Mouse (Mus musculus) heart, embryonic 10.5 days (tissue): ENCODE measurements around the gene Mall. TPM values are rescaled to one million over a fixed set of nuclear protein-coding genes. Genes with fewer than 3 reads are reported as not detected.

Source experiments
- DNase-seq: peaks from one replicate; pipeline ENCODE4 v3.0.0-alpha.2; 2017; ENCODE audit warnings: low spot score
- H3K27ac ChIP-seq: fragments of 300-500 bp; sonication (generic); 2 replicates; pipeline ENCODE4 v1.5.1; 2016; ENCODE audit warnings: mild to moderate bottlenecking
- H3K27me3 ChIP-seq: fragments of 300-500 bp; sonication (generic); 2 replicates; pipeline ENCODE4 v1.6.1; 2016; ENCODE audit warnings: mild to moderate bottlenecking; ENCODE audit not compliant: poor library complexity, insufficient read depth, severe bottlenecking
- H3K36me3 ChIP-seq: fragments of 300-500 bp; sonication (generic); 2 replicates; pipeline ENCODE4 v1.6.1; 2016; ENCODE audit warnings: mild to moderate bottlenecking, moderate library complexity
- H3K4me1 ChIP-seq: fragments of 300-500 bp; sonication (generic); 2 replicates; pipeline ENCODE4 v1.6.1; 2016; ENCODE audit warnings: mild to moderate bottlenecking
- H3K4me3 ChIP-seq: fragments of 300-500 bp; sonication (generic); 2 replicates; pipeline ENCODE4 v1.5.1; 2016; ENCODE audit warnings: mild to moderate bottlenecking, moderate library complexity
- H3K9me3 ChIP-seq: fragments of 300-500 bp; sonication (generic); 2 replicates; pipeline ENCODE4 v1.6.1; 2016; ENCODE audit warnings: mild to moderate bottlenecking, moderate library complexity
- WGBS: fragments of 180-500 bp; shearing (Covaris S2); methylation state at CpG from one replicate; pipeline ENCODE4 v1.1.7; 2016; 5-methylcytosine and 5-hydroxymethylcytosine counted together
- polyA plus RNA-seq: library from polyadenylated mRNA; unstranded; fragments of >200 nt; fragmentation: Nextera tagmentation; extraction: Ambion mirVana; gene quantifications from 2 replicates; pipeline ENCODE4 v1.2.1, GENCODE M21; 2016

The Mall gene
- polyA plus RNA-seq = 2.0 and 2.8 TPM in 2 replicates

GRCm38 (mm10) chr2:127729671-127730070, at the start of gene Mall:
Mall (minus strand) TSS chr2:127729932.
- Histone ChIP-seq H3K4me1 (peaks cover 25% of the 10 kb centered on the region), H3K9me3 (no peaks in the 10 kb centered on the region), H3K36me3 (no peaks in the 10 kb centered on the region), H3K4me3 (peak within 1 kb of the TSS; percentile 57), H3K27ac (peak within 1 kb of the TSS; percentile 60), H3K27me3 (peaks cover 26% of the 10 kb centered on the region)
- WGBS = 2% methylated on average over 23 of the region's 26 CpGs
- DNase-seq = peak; percentile 84

GRCm38 (mm10) chr2:127778451-127778850, 48.7 kb upstream of the Mall start:
- H3K36me3 ChIP-seq = peaks cover 12% of the 10 kb centered on the region
- peak; percentile 69 for DNase-seq
- no peak overlapping the region for H3K4me3 ChIP-seq
- WGBS = 82% methylated on average over 5 of the region's 5 CpGs
- no peak overlapping the region for H3K27ac ChIP-seq
- peaks cover 5% of the 10 kb centered on the region for H3K4me1 ChIP-seq
- H3K27me3 ChIP-seq = no peaks in the 10 kb centered on the region
- no peaks in the 10 kb centered on the region for H3K9me3 ChIP-seq

GRCm38 (mm10) chr2:127775013-127775412, 45.3 kb upstream of the Mall start:
- H3K9me3 ChIP-seq = no peaks in the 10 kb centered on the region
- no peak overlapping the region for H3K4me3 ChIP-seq
- no peaks in the 10 kb centered on the region for H3K27me3 ChIP-seq
- no peak overlapping the region for H3K27ac ChIP-seq
- peaks cover 5% of the 10 kb centered on the region for H3K4me1 ChIP-seq
- peaks cover 23% of the 10 kb centered on the region for H3K36me3 ChIP-seq
- no peak for DNase-seq
- WGBS = 84% methylated on average over 3 of the region's 3 CpGs

- no peak overlapping the region for H3K27ac ChIP-seq
- no peaks in the 10 kb centered on the region for H3K27me3 ChIP-seq
- 44% methylated on average over 1 of the region's 1 CpGs for WGBS
- peaks cover 5% of the 10 kb centered on the region for H3K4me1 ChIP-seq
- no peaks in the 10 kb centered on the region for H3K9me3 ChIP-seq
- H3K36me3 ChIP-seq = peaks cover 23% of the 10 kb centered on the region
- H3K4me3 ChIP-seq = no peak overlapping the region
- no peak for DNase-seq
Observed at GRCm38 (mm10) chr2:127774578-127774941, 44.8 kb upstream of the Mall start.

- no peak overlapping the region for H3K4me3 ChIP-seq
- no peaks in the 10 kb centered on the region for H3K27me3 ChIP-seq
- peak overlapping the region; percentile 30; the same call in 1 of the 2 replicates for H3K27ac ChIP-seq
- DNase-seq = no peak
- peaks cover 5% of the 10 kb centered on the region for H3K4me1 ChIP-seq
- no peaks in the 10 kb centered on the region for H3K9me3 ChIP-seq
- WGBS = 47% methylated on average over 15 of the region's 15 CpGs
- peaks cover 23% of the 10 kb centered on the region for H3K36me3 ChIP-seq
Observed at GRCm38 (mm10) chr2:127773938-127774577, 44.3 kb upstream of the Mall start.

GRCm38 (mm10) chr2:127761587-127761986, 31.9 kb upstream of the Mall start:
- no peak overlapping the region for H3K4me3 ChIP-seq
- no peaks in the 10 kb centered on the region for H3K9me3 ChIP-seq
- peaks cover 25% of the 10 kb centered on the region; the same call in 1 of the 2 replicates for H3K4me1 ChIP-seq
- no peak for DNase-seq
- no peak overlapping the region for H3K27ac ChIP-seq
- H3K27me3 ChIP-seq = no peaks in the 10 kb centered on the region
- H3K36me3 ChIP-seq = peaks cover 13% of the 10 kb centered on the region; the same call in 1 of the 2 replicates
- WGBS = 62% methylated on average over 5 of the region's 5 CpGs

- H3K36me3 ChIP-seq = peaks cover 17% of the 10 kb centered on the region
- H3K4me1 ChIP-seq = peaks cover 25% of the 10 kb centered on the region; the same call in 1 of the 2 replicates
- no peak for DNase-seq
- WGBS = 64% methylated on average over 10 of the region's 10 CpGs
- no peaks in the 10 kb centered on the region for H3K9me3 ChIP-seq
- no peak overlapping the region for H3K4me3 ChIP-seq
- no peaks in the 10 kb centered on the region for H3K27me3 ChIP-seq
- no peak overlapping the region for H3K27ac ChIP-seq
Observed at GRCm38 (mm10) chr2:127760429-127761000, 30.8 kb upstream of the Mall start.

GRCm38 (mm10) chr2:127760014-127760413, 30.3 kb upstream of the Mall start:
- Histone ChIP-seq H3K27ac (no peak overlapping the region), H3K36me3 (peaks cover 13% of the 10 kb centered on the region), H3K9me3 (no peaks in the 10 kb centered on the region)

GRCm38 (mm10) chr2:127759157-127759880, 29.6 kb upstream of the Mall start:
- Histone ChIP-seq H3K36me3 (peaks cover 13% of the 10 kb centered on the region), H3K9me3 (no peaks in the 10 kb centered on the region), H3K4me3 (no peak overlapping the region), H3K4me1 (peaks cover 26% of the 10 kb centered on the region), H3K27ac (no peak overlapping the region), H3K27me3 (no peaks in the 10 kb centered on the region)
- WGBS = 55% methylated on average over 5 of the region's 5 CpGs
- DNase-seq = no peak

More at GRCm38 (mm10) chr2:127760014-127760413, 30.3 kb upstream of the Mall start:
- 85% methylated on average over 6 of the region's 6 CpGs for WGBS
- Histone ChIP-seq H3K4me3 (no peak overlapping the region), H3K4me1 (peaks cover 25% of the 10 kb centered on the region; the same call in 1 of the 2 replicates), H3K27me3 (no peaks in the 10 kb centered on the region)
- no peak for DNase-seq

- Histone ChIP-seq H3K4me1 (peaks cover 29% of the 10 kb centered on the region), H3K36me3 (peaks cover 7% of the 10 kb centered on the region; the same call in 1 of the 2 replicates), H3K9me3 (no peaks in the 10 kb centered on the region), H3K4me3 (no peak overlapping the region), H3K27ac (no peak overlapping the region), H3K27me3 (no peaks in the 10 kb centered on the region)
- 26% methylated on average over 8 of the region's 8 CpGs for WGBS
- DNase-seq = no peak
Observed at GRCm38 (mm10) chr2:127757171-127757570, 27.4 kb upstream of the Mall start.

GRCm38 (mm10) chr2:127754113-127754512, 24.4 kb upstream of the Mall start:
- 89% methylated on average over 4 of the region's 4 CpGs for WGBS
- H3K4me1 ChIP-seq = peaks cover 16% of the 10 kb centered on the region
- H3K27ac ChIP-seq = no peak overlapping the region

GRCm38 (mm10) chr2:127751849-127752610, 22.3 kb upstream of the Mall start:
- H3K9me3 ChIP-seq = no peaks in the 10 kb centered on the region
- DNase-seq = no peak
- no peaks in the 10 kb centered on the region for H3K27me3 ChIP-seq
- H3K36me3 ChIP-seq = peaks cover 4% of the 10 kb centered on the region; the same call in 1 of the 2 replicates
- H3K4me3 ChIP-seq = no peak overlapping the region
- peaks cover 4% of the 10 kb centered on the region; the same call in 1 of the 2 replicates for H3K4me1 ChIP-seq
- H3K27ac ChIP-seq = no peak overlapping the region
- 63% methylated on average over 11 of the region's 11 CpGs for WGBS

More at GRCm38 (mm10) chr2:127754113-127754512, 24.4 kb upstream of the Mall start:
- no peaks in the 10 kb centered on the region for H3K27me3 ChIP-seq
- no peak for DNase-seq
- no peaks in the 10 kb centered on the region for H3K9me3 ChIP-seq
- no peak overlapping the region for H3K4me3 ChIP-seq
- peaks cover 4% of the 10 kb centered on the region; the same call in 1 of the 2 replicates for H3K36me3 ChIP-seq
